Mouse (Mus musculus) bone marrow, adult 2 months (tissue): Measurements from ENCODE around the gene Trf.

ENCODE experiments used
- CTCF ChIP-seq: fragments of 200-500 bp; IDR thresholded peaks from 2 replicates; pipeline ENCODE4 v1.5.1; 2011; ENCODE audit warnings: low read length, control low read depth; ENCODE audit not compliant: control insufficient read depth, insufficient read depth
- POLR2A ChIP-seq: fragments of 200-500 bp; IDR thresholded peaks from 2 replicates; pipeline ENCODE4 v1.6.1; 2011; ENCODE audit warnings: low read depth, mild to moderate bottlenecking, control low read depth, low read length, borderline replicate concordance; ENCODE audit not compliant: control insufficient read depth

GRCm38 (mm10) chr9:103212654-103213420 lies 17.4 kb downstream of the Trf start:
- TF ChIP-seq CTCF, result no peak
- TF ChIP-seq POLR2A, result no peak
